Mouse (Mus musculus) myocyte (in vitro differentiated cells): ENCODE measurements around the gene Adcy10. TPM values are rescaled to one million over a fixed set of nuclear protein-coding genes. Genes with fewer than 3 reads are reported as not detected.

Source experiments
- H3K27me3 ChIP-seq: one replicate; pipeline ENCODE4 v1.6.1; 2011; ENCODE audit not compliant: control insufficient read depth, insufficient read depth, insufficient read length
- H3K36me3 ChIP-seq: one replicate; pipeline ENCODE4 v1.6.1; 2011; ENCODE audit not compliant: control insufficient read depth, insufficient read depth
- H3K4me2 ChIP-seq: one replicate; pipeline ENCODE4 v1.6.1; 2011; ENCODE audit warnings: low read depth, control low read depth
- H3K4me3 ChIP-seq: one replicate; pipeline ENCODE4 v1.5.1; 2011; ENCODE audit warnings: mild to moderate bottlenecking, control low read depth, moderate library complexity
- H3K79me2 ChIP-seq: one replicate; pipeline ENCODE4 v1.6.1; 2011; ENCODE audit not compliant: control insufficient read depth, insufficient read depth
- H3ac ChIP-seq: one replicate; pipeline ENCODE4 v1.6.1; 2011; ENCODE audit not compliant: control insufficient read depth, insufficient read length
- CEBPB ChIP-seq: IDR thresholded peaks from 2 replicates; pipeline ENCODE4 v1.6.1; 2011; ENCODE audit warnings: mild to moderate bottlenecking, moderate library complexity; ENCODE audit not compliant: poor library complexity, insufficient read depth, severe bottlenecking
- E2F4 ChIP-seq: IDR thresholded peaks from one replicate; pipeline ENCODE4 v1.6.1; 2011; ENCODE audit warnings: mild to moderate bottlenecking, control low read depth, moderate library complexity; ENCODE audit not compliant: insufficient read depth
- MAX ChIP-seq: IDR thresholded peaks from one replicate; pipeline ENCODE4 v1.6.1; 2011; ENCODE audit warnings: low read depth, mild to moderate bottlenecking, control low read depth
- MYOD1 ChIP-seq, 3 experiments: IDR thresholded peaks; one replicate each; pipeline ENCODE4 v1.6.1; 2011; ENCODE audit warnings: control low read depth in 2 of 3, low read depth in 2 of 3, mild to moderate bottlenecking in 2 of 3, moderate library complexity in 1 of 3; ENCODE audit not compliant: insufficient read length in 2 of 3, control insufficient read depth in 1 of 3
- MYOG ChIP-seq, 3 experiments: IDR thresholded peaks; one replicate each; pipeline ENCODE4 v1.6.1; 2011; ENCODE audit warnings: control low read depth in 2 of 3, low read depth in 2 of 3, mild to moderate bottlenecking in 2 of 3; ENCODE audit not compliant: insufficient read length in 2 of 3, control insufficient read depth in 1 of 3, insufficient read depth in 1 of 3
- POLR2A ChIP-seq: IDR thresholded peaks from one replicate; pipeline ENCODE4 v1.6.1; 2011; ENCODE audit warnings: low read depth, mild to moderate bottlenecking, control low read depth, moderate library complexity; ENCODE audit not compliant: insufficient read length
- POLR2AphosphoS2 ChIP-seq: IDR thresholded peaks from one replicate; pipeline ENCODE4 v1.6.1; 2011; ENCODE audit warnings: low read depth, control low read depth; ENCODE audit not compliant: insufficient read length
- REST ChIP-seq: IDR thresholded peaks from one replicate; pipeline ENCODE4 v1.6.1; 2011; ENCODE audit warnings: mild to moderate bottlenecking, control low read depth, moderate library complexity; ENCODE audit not compliant: insufficient read depth, insufficient read length
- SRF ChIP-seq: IDR thresholded peaks from one replicate; pipeline ENCODE4 v1.6.1; 2011; ENCODE audit warnings: low read depth; ENCODE audit not compliant: control insufficient read depth, insufficient read length
- TCF12 ChIP-seq: IDR thresholded peaks from one replicate; pipeline ENCODE4 v1.6.1; 2011; ENCODE audit warnings: mild to moderate bottlenecking, control low read depth; ENCODE audit not compliant: poor library complexity, insufficient read depth, severe bottlenecking
- TCF3 ChIP-seq: IDR thresholded peaks from one replicate; pipeline ENCODE4 v1.6.1; 2011; ENCODE audit warnings: low read depth, control low read depth; ENCODE audit not compliant: insufficient read length
- USF1 ChIP-seq: IDR thresholded peaks from one replicate; pipeline ENCODE4 v1.6.1; 2011; ENCODE audit warnings: low read depth, mild to moderate bottlenecking, control low read depth, moderate library complexity
- polyA plus RNA-seq: library from polyadenylated mRNA; unstranded; fragments of >200 nt; fragmentation: generic; extraction: Trizol; gene quantifications from one replicate; pipeline ENCODE4 v1.2.1, GENCODE M21; 2012; ENCODE audit warnings: missing spikeins

Gene Adcy10
- polyA plus RNA-seq, 1 experiment, result not detected

- no peak overlapping the region for H3K4me2 ChIP-seq
- no peak overlapping the region for H3K4me3 ChIP-seq
- no peaks in the 10 kb centered on the region for H3K36me3 ChIP-seq
- TF ChIP-seq MAX (no peak), REST (no peak), MYOG (IDR thresholded peaks at IDR 0.05; ENCODE audit: control insufficient read depth in 1 of 3, insufficient read depth in 1 of 3, insufficient read length in 2 of 3, low read depth in 2 of 3) (no peak), MYOD1 (IDR thresholded peaks at IDR 0.05; ENCODE audit: control insufficient read depth in 1 of 3, insufficient read length in 2 of 3, low read depth in 2 of 3) (no peak), CEBPB (no peak), TCF12 (no peak), E2F4 (no peak), POLR2A (no peak), POLR2AphosphoS2 (no peak), USF1 (no peak), TCF3 (no peak), SRF (no peak)
- H3ac ChIP-seq, result no peak overlapping the region
- no peaks in the 10 kb centered on the region for H3K79me2 ChIP-seq
- H3K27me3 ChIP-seq, result no peaks in the 10 kb centered on the region
Observed at GRCm38 (mm10) chr1:165592295-165593082, 107.5 kb downstream of the Adcy10 start.

GRCm38 (mm10) chr1:165594699-165595421 is 109.9 kb downstream of the Adcy10 start:
- H3K4me3 ChIP-seq, result no peak overlapping the region
- H3K36me3 ChIP-seq, result no peaks in the 10 kb centered on the region
- no peak overlapping the region for H3ac ChIP-seq
- no peak overlapping the region for H3K4me2 ChIP-seq
- H3K79me2 ChIP-seq, result no peaks in the 10 kb centered on the region
- H3K27me3 ChIP-seq, result no peaks in the 10 kb centered on the region
- no peak for TF ChIP-seq POLR2AphosphoS2
- no peak for TF ChIP-seq MYOD1 (IDR thresholded peaks at IDR 0.05; ENCODE audit: control insufficient read depth in 1 of 3, insufficient read length in 2 of 3, low read depth in 2 of 3)
- no peak for TF ChIP-seq REST
- TF ChIP-seq CEBPB, result no peak
- TF ChIP-seq MYOG (IDR thresholded peaks at IDR 0.05; ENCODE audit: control insufficient read depth in 1 of 3, insufficient read depth in 1 of 3, insufficient read length in 2 of 3, low read depth in 2 of 3), result no peak
- TF ChIP-seq E2F4, result no peak
- no peak for TF ChIP-seq MAX
- TF ChIP-seq POLR2A, result no peak
- no peak for TF ChIP-seq TCF12
- no peak for TF ChIP-seq SRF
- TF ChIP-seq USF1, result no peak
- no peak for TF ChIP-seq TCF3

DNA sequence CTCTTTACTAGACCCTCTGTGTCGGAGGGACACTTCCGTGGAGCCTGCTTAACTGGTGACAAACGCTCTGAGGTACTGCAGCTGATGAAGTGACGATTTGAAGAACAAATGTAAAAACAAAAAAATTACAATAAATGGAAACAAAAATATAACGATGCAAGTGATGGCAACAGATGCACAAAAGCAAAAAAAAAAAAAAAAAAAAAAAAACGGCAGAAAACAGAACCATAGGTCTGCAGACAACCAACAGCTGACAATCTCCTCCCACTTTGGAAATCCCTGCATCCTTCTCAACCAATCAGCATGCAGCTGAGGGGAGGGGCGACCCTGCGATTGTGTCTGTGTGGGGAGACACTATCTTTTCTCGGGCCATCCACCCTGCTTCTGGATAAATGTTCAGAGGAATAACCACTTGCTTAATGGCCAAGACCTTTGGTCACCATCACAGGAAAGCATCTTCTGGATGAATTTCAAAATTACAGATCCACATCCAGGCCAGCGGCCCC is 116.8 kb downstream of the Adcy10 start:
- Histone ChIP-seq H3K4me3 (no peak overlapping the region), H3ac (no peak overlapping the region), H3K4me2 (no peak overlapping the region), H3K36me3 (peaks cover 3% of the 10 kb centered on the region), H3K27me3 (no peaks in the 10 kb centered on the region), H3K79me2 (no peaks in the 10 kb centered on the region)
- no peak for TF ChIP-seq TCF12

- Histone ChIP-seq H3K79me2 (no peaks in the 10 kb centered on the region), H3K4me2 (no peak overlapping the region), H3K27me3 (no peaks in the 10 kb centered on the region), H3ac (no peak overlapping the region), H3K36me3 (peaks cover 3% of the 10 kb centered on the region), H3K4me3 (no peak overlapping the region)
- TF ChIP-seq MYOG (IDR thresholded peaks at IDR 0.05; ENCODE audit: control insufficient read depth in 1 of 3, insufficient read depth in 1 of 3, insufficient read length in 2 of 3, low read depth in 2 of 3), result no peak
- TF ChIP-seq POLR2A, result no peak
- TF ChIP-seq TCF12, result no peak
- no peak for TF ChIP-seq REST
- TF ChIP-seq USF1, result no peak
- TF ChIP-seq E2F4, result no peak
- TF ChIP-seq TCF3, result no peak
- TF ChIP-seq MYOD1 (IDR thresholded peaks at IDR 0.05; ENCODE audit: control insufficient read depth in 1 of 3, insufficient read length in 2 of 3, low read depth in 2 of 3), result no peak
- TF ChIP-seq SRF, result no peak
- no peak for TF ChIP-seq CEBPB
- no peak for TF ChIP-seq POLR2AphosphoS2
- TF ChIP-seq MAX, result no peak
Observed at GRCm38 (mm10) chr1:165603218-165603617, 118.2 kb downstream of the Adcy10 start.
